Mouse (Mus musculus) midbrain, embryonic 15.5 days (tissue): Measurements from ENCODE around the gene Chchd6. TPM values are rescaled to one million over a fixed set of nuclear protein-coding genes. Genes with fewer than 3 reads are reported as not detected.

Experiments
- ATAC-seq: fragments of 200-750 bp; cut with Nextera tagmentation; replicated peaks from 2 replicates; pipeline ENCODE4 v1.8.0; 2017; ENCODE audit warnings: moderate TSS enrichment
- H3K27ac ChIP-seq: fragments of 300-500 bp; sonication (generic); 2 replicates; pipeline ENCODE4 v1.5.1; 2015; ENCODE audit warnings: mild to moderate bottlenecking, inconsistent platforms
- H3K27me3 ChIP-seq: fragments of 300-500 bp; sonication (generic); replicated peaks from 2 replicates; pipeline ENCODE4 v1.6.1; 2015; ENCODE audit warnings: inconsistent platforms
- H3K36me3 ChIP-seq: fragments of 300-500 bp; sonication (generic); replicated peaks from 2 replicates; pipeline ENCODE4 v1.6.1; 2015; ENCODE audit warnings: inconsistent platforms
- H3K4me1 ChIP-seq: fragments of 300-500 bp; sonication (generic); 2 replicates; pipeline ENCODE4 v1.6.1; 2015; ENCODE audit warnings: inconsistent platforms
- H3K4me2 ChIP-seq: fragments of 300-500 bp; sonication (generic); 2 replicates; pipeline ENCODE4 v1.6.1; 2015; ENCODE audit warnings: inconsistent platforms, mild to moderate bottlenecking, moderate library complexity
- H3K4me3 ChIP-seq: fragments of 300-500 bp; sonication (generic); 2 replicates; pipeline ENCODE4 v1.5.1; 2015; ENCODE audit warnings: mild to moderate bottlenecking, inconsistent platforms
- H3K9ac ChIP-seq: fragments of 300-500 bp; sonication (generic); 2 replicates; pipeline ENCODE4 v1.6.1; 2015; ENCODE audit warnings: mild to moderate bottlenecking, inconsistent platforms
- H3K9me3 ChIP-seq: fragments of 300-500 bp; sonication (generic); 2 replicates; pipeline ENCODE4 v1.6.1; 2016; ENCODE audit warnings: inconsistent platforms
- WGBS: fragments of 180-500 bp; shearing (Covaris S2); methylation state at CpG from one replicate; pipeline ENCODE4 v1.1.7; 2015; ENCODE audit warnings: mixed read lengths; 5-methylcytosine and 5-hydroxymethylcytosine counted together
- polyA plus RNA-seq: library from polyadenylated mRNA; unstranded; fragments of >200 nt; fragmentation: Nextera tagmentation; extraction: Ambion mirVana; gene quantifications from 2 replicates; pipeline ENCODE4 v1.2.1, GENCODE M21; 2015

Chchd6 gene
- polyA plus RNA-seq, 1 experiment from 2014 or later = 173 TPM

DNA sequence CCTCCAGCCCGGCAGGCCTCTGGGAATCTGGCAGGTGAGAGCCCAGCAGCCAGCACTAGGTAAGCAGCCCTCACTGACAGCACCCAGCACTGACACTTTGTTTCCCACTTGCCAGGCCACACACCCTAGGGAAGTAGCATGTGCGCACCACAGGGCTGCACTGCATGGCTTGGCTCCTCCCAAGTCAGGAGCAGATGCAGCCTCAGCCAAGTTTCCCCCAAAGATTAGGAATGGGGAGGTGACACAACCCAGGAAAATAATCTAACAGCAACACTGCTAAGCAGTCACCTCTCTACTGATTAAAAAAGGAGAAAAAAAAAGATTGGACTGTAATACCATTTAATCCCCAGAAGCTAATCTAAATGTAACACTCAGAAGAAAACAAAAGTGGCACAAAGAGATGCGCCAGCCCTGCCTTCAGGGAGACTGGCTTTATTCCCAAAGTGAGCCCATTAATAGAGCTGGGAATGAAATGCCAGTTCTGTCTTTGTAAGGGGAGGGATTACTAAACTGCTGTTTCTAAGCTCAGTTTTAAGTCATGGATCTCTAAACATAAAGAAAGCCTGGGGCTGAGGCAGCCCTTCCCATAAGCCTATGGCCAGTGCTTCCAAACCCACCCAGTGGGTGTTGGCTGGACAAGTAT, 188.1 kb downstream of the Chchd6 start:
- H3K27me3 ChIP-seq = no peaks in the 10 kb centered on the region
- H3K36me3 ChIP-seq = no peaks in the 10 kb centered on the region
- no peak overlapping the region for H3K9ac ChIP-seq
- H3K4me1 ChIP-seq = peaks cover 6% of the 10 kb centered on the region
- 39% methylated on average over 3 of the region's 3 CpGs for WGBS
- 0 out of 2 replicates have a peak overlapping the region, but pooled peaks have one; percentile 19 for H3K27ac ChIP-seq
- ATAC-seq = peak; percentile 63
- H3K4me2 ChIP-seq = no peak overlapping the region
- H3K9me3 ChIP-seq = no peaks in the 10 kb centered on the region
- H3K4me3 ChIP-seq = no peak overlapping the region

DNA sequence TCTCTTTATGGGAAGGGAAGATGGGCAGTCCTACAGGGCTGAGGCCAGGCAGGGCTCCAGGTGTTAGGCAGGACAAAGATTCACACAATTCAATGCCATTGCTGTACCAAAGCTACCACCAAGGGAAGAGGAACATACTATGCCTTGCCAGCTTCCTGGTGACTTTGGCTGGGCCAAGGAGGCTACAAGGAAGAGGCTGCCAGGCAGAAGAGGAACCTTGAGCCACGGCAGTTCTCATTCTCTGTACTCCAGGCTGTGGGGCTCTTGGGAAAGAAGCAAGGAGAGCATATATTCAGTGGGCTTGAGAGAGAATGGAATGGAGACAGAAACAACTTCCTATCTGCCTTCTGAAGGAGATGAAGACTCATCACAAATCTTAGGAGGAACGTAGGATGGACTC, 190.5 kb downstream of the Chchd6 start:
- no peak overlapping the region for H3K4me2 ChIP-seq
- H3K9me3 ChIP-seq = no peaks in the 10 kb centered on the region
- H3K9ac ChIP-seq = no peak overlapping the region
- H3K27ac ChIP-seq = no peak overlapping the region
- peaks cover 6% of the 10 kb centered on the region for H3K4me1 ChIP-seq
- WGBS = 91% methylated on average over 2 of the region's 2 CpGs
- H3K4me3 ChIP-seq = no peak overlapping the region
- no peak for ATAC-seq
- no peaks in the 10 kb centered on the region for H3K36me3 ChIP-seq
- no peaks in the 10 kb centered on the region for H3K27me3 ChIP-seq

DNA sequence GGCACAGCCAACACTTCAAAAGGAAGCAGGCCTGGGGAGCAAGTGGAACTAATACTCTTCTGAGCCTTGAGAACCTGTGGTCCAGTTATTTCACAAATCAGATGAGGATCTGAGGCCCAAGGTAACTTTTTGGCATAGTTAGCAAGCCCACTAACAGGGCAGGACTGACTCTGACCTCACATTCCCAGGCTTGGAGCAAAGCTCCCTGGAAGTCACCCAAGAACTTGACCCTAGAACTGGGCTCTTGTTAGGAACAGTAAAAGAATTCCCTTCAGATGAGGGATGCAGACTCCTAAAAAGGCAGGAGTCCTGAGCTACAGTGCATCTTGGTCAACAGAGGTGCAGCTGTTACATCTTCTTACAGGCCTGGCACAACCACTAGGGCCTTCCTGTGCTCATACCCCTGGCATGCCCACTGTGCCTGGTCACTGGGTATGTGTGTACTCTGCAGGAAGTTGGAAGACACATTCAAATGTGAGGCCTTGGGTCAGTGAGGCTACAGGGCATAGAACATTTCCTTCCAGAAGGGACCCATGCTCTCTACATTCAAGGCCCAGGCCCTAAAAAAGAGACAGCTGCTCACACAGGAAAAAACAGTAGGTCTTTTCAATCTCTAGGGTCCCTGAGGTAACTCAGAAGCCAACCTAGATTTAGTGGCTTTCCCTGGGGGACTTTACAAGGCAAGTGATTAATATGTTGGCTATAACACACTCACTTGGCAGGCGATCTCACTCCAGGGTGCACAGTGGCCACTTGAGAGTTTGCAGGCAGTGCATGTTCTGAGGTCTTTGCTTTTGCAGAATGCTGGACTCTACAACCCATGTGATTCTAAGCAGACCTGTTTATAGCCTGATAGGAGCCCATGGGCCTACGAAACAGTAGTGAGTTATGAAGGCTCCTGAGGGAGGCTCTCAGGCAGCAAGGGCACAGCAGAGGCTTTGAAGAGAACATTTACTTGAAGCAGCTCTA, 191.9 kb downstream of the Chchd6 start:
- H3K27me3 ChIP-seq = no peaks in the 10 kb centered on the region
- no peak overlapping the region for H3K27ac ChIP-seq
- H3K36me3 ChIP-seq = no peaks in the 10 kb centered on the region
- 86% methylated on average over 2 of the region's 2 CpGs for WGBS
- H3K9me3 ChIP-seq = no peaks in the 10 kb centered on the region
- no peak overlapping the region for H3K9ac ChIP-seq
- no peak for ATAC-seq
- H3K4me3 ChIP-seq = no peak overlapping the region
- no peak overlapping the region for H3K4me2 ChIP-seq
- peaks cover 6% of the 10 kb centered on the region for H3K4me1 ChIP-seq

DNA sequence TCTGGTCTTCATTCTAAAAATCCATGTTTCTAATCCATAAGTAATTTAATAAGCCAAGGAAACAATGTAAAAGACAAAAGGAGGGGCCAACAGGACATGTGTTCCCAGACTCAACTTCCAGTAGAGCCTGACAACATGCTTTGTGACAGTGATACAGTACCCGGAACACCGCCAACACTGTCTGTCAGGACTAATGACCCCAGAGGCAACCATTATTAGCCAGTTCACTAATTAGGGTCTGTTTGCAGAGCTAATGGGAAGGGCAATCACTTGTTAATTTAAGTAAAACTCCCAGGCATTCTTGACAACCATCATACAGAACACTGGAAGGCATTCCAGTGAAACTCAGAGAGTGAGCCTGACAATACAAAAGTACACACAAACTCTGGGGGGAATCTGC, 193.0 kb downstream of the Chchd6 start:
- Histone ChIP-seq H3K4me2 (no peak overlapping the region), H3K4me1 (peaks cover 6% of the 10 kb centered on the region), H3K9ac (no peak overlapping the region), H3K27me3 (no peaks in the 10 kb centered on the region), H3K4me3 (no peak overlapping the region), H3K36me3 (no peaks in the 10 kb centered on the region), H3K9me3 (no peaks in the 10 kb centered on the region), H3K27ac (no peak overlapping the region)
- WGBS = 68% methylated on average over 2 of the region's 2 CpGs
- ATAC-seq = no peak

DNA sequence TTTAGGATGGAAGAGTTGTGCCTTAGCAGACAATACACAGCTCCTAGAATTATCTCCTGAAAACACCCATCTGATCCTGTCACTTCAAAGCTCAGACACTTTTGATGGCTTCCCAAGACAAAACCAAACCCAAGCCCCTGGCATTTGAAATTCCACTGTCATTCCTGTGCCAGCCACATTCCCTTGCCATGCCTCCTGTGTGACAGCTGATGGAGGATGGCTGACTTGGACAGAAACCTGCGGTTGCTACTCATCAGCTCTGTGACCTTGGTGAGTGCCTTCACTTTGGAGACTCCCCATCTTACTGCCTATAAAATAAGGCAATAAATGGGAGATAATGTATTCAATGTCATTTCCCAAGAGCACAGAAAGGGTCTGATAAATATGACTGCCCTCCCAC, 195.9 kb downstream of the Chchd6 start:
- H3K27ac ChIP-seq = no peak overlapping the region
- no peaks in the 10 kb centered on the region for H3K9me3 ChIP-seq
- H3K4me2 ChIP-seq = no peak overlapping the region
- H3K27me3 ChIP-seq = no peaks in the 10 kb centered on the region
- H3K9ac ChIP-seq = no peak overlapping the region
- no peaks in the 10 kb centered on the region for H3K36me3 ChIP-seq
- WGBS = 75% methylated on average over 1 of the region's 1 CpGs
- no peaks in the 10 kb centered on the region for H3K4me1 ChIP-seq
- H3K4me3 ChIP-seq = no peak overlapping the region
- ATAC-seq = no peak

DNA sequence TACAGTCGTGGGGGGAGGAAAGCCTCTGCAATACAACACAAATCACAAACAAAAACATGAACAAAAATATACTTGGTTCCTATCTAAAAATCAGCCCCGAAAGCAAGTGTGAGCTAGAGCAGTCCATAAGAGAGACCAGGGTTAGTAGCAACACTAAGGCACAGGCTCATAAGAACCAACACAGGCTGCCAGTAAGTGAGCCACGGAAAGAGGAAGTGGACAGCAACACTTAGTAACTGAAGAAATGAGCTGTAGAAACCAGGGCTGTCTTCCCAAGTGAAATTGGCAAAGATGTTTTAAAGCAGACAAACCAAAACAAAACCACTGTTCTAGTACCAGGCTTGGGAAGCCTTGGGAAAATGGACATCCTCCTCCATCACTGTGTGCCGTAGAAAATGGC, 197.5 kb downstream of the Chchd6 start:
- Histone ChIP-seq H3K27me3 (no peaks in the 10 kb centered on the region), H3K9ac (no peak overlapping the region), H3K4me1 (no peaks in the 10 kb centered on the region), H3K27ac (no peak overlapping the region), H3K9me3 (no peaks in the 10 kb centered on the region), H3K36me3 (no peaks in the 10 kb centered on the region), H3K4me3 (no peak overlapping the region), H3K4me2 (no peak overlapping the region)
- 86% methylated on average over 4 of the region's 4 CpGs for WGBS
- no peak for ATAC-seq

DNA sequence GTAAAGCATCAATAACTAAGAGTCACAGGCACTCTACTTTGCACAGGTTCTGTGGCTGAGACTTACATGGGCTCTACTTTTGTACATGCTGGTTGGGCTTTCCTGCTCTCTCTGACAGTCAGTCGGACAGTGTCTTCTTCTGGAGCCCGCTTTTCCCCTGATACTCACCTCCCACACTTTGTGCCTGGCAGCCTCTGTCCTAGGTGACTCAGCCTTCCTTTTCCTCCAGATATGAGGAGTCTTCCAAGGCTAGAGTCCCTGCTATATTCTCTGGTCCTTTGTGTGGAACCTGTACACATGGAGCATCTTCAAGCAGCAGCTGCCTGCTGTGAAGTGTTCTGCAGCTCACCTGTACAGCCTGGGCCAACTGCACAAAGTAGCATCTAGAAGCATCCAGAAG, 201.6 kb downstream of the Chchd6 start:
- Histone ChIP-seq H3K4me3 (no peak overlapping the region), H3K4me2 (no peak overlapping the region), H3K36me3 (no peaks in the 10 kb centered on the region), H3K27me3 (no peaks in the 10 kb centered on the region), H3K9ac (no peak overlapping the region), H3K9me3 (no peaks in the 10 kb centered on the region), H3K27ac (no peak overlapping the region), H3K4me1 (no peaks in the 10 kb centered on the region)
- WGBS = 91% methylated on average over 2 of the region's 2 CpGs
- no peak for ATAC-seq

DNA sequence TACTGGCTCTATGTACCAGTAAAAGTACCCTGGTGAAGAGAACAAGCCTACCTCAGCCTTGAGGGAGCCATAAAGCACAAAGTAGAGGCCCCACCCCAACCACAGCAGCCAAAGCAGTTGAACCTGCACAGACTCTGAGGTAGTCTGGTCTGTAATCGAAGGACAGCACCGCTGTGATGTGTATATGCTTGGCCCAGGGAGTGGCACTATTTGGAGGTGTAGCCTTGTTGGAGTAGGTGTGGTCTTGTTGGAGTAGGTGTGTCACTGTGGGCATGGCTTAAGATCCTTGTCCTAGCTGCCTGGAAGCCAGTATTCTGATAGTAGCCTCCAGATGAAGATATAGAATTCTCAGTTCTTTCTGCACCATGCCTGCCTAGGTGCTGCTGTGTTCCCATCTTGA, 203.2 kb downstream of the Chchd6 start:
- no peak for ATAC-seq
- no peaks in the 10 kb centered on the region for H3K36me3 ChIP-seq
- H3K4me1 ChIP-seq = no peaks in the 10 kb centered on the region
- H3K9ac ChIP-seq = no peak overlapping the region
- no peak overlapping the region for H3K4me2 ChIP-seq
- 93% methylated on average over 2 of the region's 2 CpGs for WGBS
- H3K27me3 ChIP-seq = no peaks in the 10 kb centered on the region
- H3K9me3 ChIP-seq = no peaks in the 10 kb centered on the region
- no peak overlapping the region for H3K27ac ChIP-seq
- no peak overlapping the region for H3K4me3 ChIP-seq

DNA sequence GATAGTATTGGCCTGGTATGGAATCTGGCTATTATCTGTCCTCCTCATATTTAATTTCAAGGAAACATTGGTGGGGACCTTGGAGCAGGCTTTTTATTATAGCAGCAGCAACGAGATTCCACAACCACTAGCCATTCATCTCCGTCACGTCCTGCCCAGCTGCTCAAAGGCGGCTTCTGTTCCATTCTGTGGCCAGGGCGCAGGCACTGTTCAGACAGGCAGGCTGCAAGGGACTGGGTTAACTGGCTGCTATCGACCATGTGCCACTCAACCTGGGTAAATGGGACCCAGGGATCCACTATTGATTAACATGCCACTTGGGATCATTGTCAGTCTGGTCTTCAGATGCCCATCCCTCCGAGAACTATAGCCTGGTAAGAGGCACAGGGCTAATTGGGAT, 205.7 kb downstream of the Chchd6 start:
- Histone ChIP-seq H3K27ac (no peak overlapping the region), H3K4me1 (no peaks in the 10 kb centered on the region), H3K4me2 (no peak overlapping the region), H3K9me3 (no peaks in the 10 kb centered on the region), H3K9ac (no peak overlapping the region), H3K27me3 (no peaks in the 10 kb centered on the region), H3K36me3 (no peaks in the 10 kb centered on the region), H3K4me3 (no peak overlapping the region)
- ATAC-seq = no peak
- 81% methylated on average over 7 of the region's 7 CpGs for WGBS

DNA sequence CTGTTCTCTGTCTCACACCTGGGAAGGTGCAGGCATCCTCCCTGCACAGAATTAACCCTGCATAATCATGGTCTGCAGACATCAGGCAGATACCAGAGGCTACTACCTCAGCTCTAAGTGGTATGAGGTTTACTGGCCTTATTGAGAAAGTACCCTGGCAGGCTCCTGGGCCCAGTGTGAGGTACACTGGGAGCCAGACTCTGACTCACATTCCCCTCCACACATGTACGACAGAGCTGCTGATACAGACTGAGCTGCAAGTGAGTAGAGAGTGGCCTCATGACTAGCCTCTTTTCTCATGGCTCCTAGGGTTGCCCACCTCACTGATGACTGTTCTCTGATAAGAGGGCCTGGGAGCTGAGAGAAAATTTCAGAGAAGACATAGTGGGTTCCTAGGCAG, 208.5 kb downstream of the Chchd6 start:
- WGBS = 89% methylated on average over 1 of the region's 1 CpGs
- no peak overlapping the region for H3K4me3 ChIP-seq
- no peaks in the 10 kb centered on the region for H3K4me1 ChIP-seq
- no peaks in the 10 kb centered on the region for H3K36me3 ChIP-seq
- H3K9ac ChIP-seq = no peak overlapping the region
- H3K4me2 ChIP-seq = no peak overlapping the region
- no peak overlapping the region for H3K27ac ChIP-seq
- no peaks in the 10 kb centered on the region for H3K27me3 ChIP-seq
- no peaks in the 10 kb centered on the region for H3K9me3 ChIP-seq
- no peak for ATAC-seq

DNA sequence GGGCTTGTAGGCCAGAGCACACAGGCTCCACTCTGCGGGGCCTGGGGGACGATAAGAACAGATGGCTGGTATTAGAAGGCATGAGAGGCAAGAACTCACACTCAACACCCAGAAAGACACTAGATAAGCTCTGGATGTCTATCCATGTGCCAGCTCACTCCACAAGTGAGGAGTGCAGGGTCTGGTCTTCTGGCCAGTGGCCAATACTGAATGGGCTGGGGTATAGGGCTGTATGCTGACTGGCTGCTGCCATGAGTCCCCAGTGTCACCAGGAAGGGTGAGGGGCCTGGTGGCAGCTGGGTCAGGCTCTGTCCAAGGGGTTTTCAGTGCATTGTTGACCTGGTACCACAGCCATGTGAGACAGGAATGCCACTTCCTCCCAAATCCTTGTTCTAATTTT, 210.8 kb downstream of the Chchd6 start:
- no peak for ATAC-seq
- no peak overlapping the region for H3K4me3 ChIP-seq
- H3K4me1 ChIP-seq = no peaks in the 10 kb centered on the region
- H3K9ac ChIP-seq = no peak overlapping the region
- WGBS = 83% methylated on average over 2 of the region's 2 CpGs
- no peaks in the 10 kb centered on the region for H3K36me3 ChIP-seq
- no peaks in the 10 kb centered on the region for H3K9me3 ChIP-seq
- H3K27me3 ChIP-seq = no peaks in the 10 kb centered on the region
- no peak overlapping the region for H3K27ac ChIP-seq
- H3K4me2 ChIP-seq = no peak overlapping the region

DNA sequence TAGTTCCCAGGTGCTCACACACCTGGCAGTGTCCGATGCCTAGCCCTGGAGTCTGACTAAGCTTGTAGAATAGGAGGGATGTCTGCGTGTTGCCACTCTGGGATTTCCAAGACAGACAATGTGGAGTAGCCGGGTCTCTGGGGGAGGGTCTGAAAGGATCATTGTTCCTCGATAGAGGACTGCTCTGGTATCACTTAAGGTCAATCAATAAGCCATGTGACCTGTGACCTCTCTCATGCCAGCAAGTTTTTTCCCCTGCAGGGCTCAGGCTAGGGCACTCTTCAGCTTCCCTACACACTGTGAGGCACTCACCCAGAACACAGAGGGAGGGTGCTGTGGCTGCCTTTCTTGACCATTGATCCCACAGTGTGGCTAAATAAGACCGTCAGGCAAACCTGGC, 213.6 kb downstream of the Chchd6 start:
- no peak overlapping the region for H3K9ac ChIP-seq
- no peak overlapping the region for H3K4me3 ChIP-seq
- 22% methylated on average over 5 of the region's 5 CpGs for WGBS
- no peaks in the 10 kb centered on the region for H3K9me3 ChIP-seq
- no peaks in the 10 kb centered on the region for H3K4me1 ChIP-seq
- no peak overlapping the region for H3K27ac ChIP-seq
- H3K36me3 ChIP-seq = no peaks in the 10 kb centered on the region
- no peak for ATAC-seq
- H3K4me2 ChIP-seq = no peak overlapping the region
- no peaks in the 10 kb centered on the region for H3K27me3 ChIP-seq

DNA sequence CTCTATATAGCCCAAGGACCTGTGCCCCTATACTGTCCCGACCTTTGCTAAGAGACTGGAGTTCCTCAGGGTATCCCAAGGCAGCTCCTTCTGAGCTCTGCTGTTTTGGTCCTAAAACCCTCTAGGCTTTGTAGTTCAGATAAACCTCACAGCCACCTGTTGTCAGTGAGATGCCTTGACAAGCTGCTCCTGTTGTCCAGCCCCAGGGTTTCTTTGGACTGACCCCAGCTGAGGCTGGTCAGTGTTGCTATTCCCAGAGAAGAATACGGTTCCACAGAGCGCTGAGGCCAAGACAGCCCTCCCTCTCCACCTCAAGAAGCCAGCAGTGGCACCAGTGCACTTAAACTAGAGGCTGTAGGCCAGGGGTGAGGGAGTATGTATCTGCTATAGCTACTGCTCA, 214.3 kb downstream of the Chchd6 start:
- WGBS = 41% methylated on average over 3 of the region's 3 CpGs
- H3K4me2 ChIP-seq = no peak overlapping the region
- no peaks in the 10 kb centered on the region for H3K9me3 ChIP-seq
- H3K4me3 ChIP-seq = no peak overlapping the region
- H3K36me3 ChIP-seq = no peaks in the 10 kb centered on the region
- H3K9ac ChIP-seq = no peak overlapping the region
- H3K27me3 ChIP-seq = no peaks in the 10 kb centered on the region
- H3K27ac ChIP-seq = no peak overlapping the region
- ATAC-seq = no peak
- H3K4me1 ChIP-seq = no peaks in the 10 kb centered on the region
